Mouse (Mus musculus) adrenal gland, postnatal 25 days (tissue): ENCODE measurements at regions not wholly inside any gene's neighbourhood (a gene's known extent, or its start where the extent isn't known, plus 50 kb on each side); places are given as distances from the start of the nearest gene placed in this dataset.

Source experiments
- DNase-seq: peaks from one replicate; pipeline ENCODE4 v3.0.0; 2021; ENCODE audit warnings: mixed read lengths

- no peak for DNase-seq
Measured at GRCm38 (mm10) chr3:131799774-131800173, 235.2 kb downstream of the Papss1 start.

GRCm38 (mm10) chr3:131801551-131801950 is 237.0 kb downstream of the Papss1 start:
- no peak for DNase-seq

- peak; percentile 15 for DNase-seq
Measured at GRCm38 (mm10) chr3:131802841-131803240, 238.3 kb downstream of the Papss1 start.

- no peak for DNase-seq
Measured at GRCm38 (mm10) chr3:131808127-131808526, 243.6 kb downstream of the Papss1 start.

- DNase-seq: no peak
Measured at GRCm38 (mm10) chr3:131812968-131813367, 248.4 kb downstream of the Papss1 start.

- no peak for DNase-seq
Measured at GRCm38 (mm10) chr3:131818806-131819205, 254.2 kb downstream of the Papss1 start.

- DNase-seq: no peak
Measured at GRCm38 (mm10) chr3:131857442-131857841, 227.7 kb upstream of the Dkk2 start.

- DNase-seq: no peak
Measured at GRCm38 (mm10) chr3:131859083-131859482, 226.0 kb upstream of the Dkk2 start.

GRCm38 (mm10) chr3:131865106-131865505 is 220.0 kb upstream of the Dkk2 start:
- DNase-seq: no peak

- no peak for DNase-seq
Measured at GRCm38 (mm10) chr3:131867266-131867665, 217.8 kb upstream of the Dkk2 start.

GRCm38 (mm10) chr3:131868219-131868964 is 216.7 kb upstream of the Dkk2 start:
- DNase-seq: no peak

- no peak for DNase-seq
Measured at GRCm38 (mm10) chr3:131869306-131869705, 215.8 kb upstream of the Dkk2 start.

- no peak for DNase-seq
Measured at GRCm38 (mm10) chr3:131882667-131883066, 202.4 kb upstream of the Dkk2 start.

GRCm38 (mm10) chr3:131886470-131886869 is 198.6 kb upstream of the Dkk2 start:
- DNase-seq: peak; percentile 37

- DNase-seq: no peak
Measured at GRCm38 (mm10) chr3:131886984-131887383, 198.1 kb upstream of the Dkk2 start.

GRCm38 (mm10) chr3:131887670-131888069 is 197.4 kb upstream of the Dkk2 start:
- no peak for DNase-seq

GRCm38 (mm10) chr3:131891941-131892340 is 193.2 kb upstream of the Dkk2 start:
- no peak for DNase-seq

- DNase-seq: no peak
Measured at GRCm38 (mm10) chr3:131893061-131893804, 191.9 kb upstream of the Dkk2 start.

GRCm38 (mm10) chr3:131895057-131895456 is 190.0 kb upstream of the Dkk2 start:
- no peak for DNase-seq

GRCm38 (mm10) chr3:131913534-131913933 is 171.6 kb upstream of the Dkk2 start:
- no peak for DNase-seq

- DNase-seq: no peak
Measured at GRCm38 (mm10) chr3:131914372-131914771, 170.7 kb upstream of the Dkk2 start.

- no peak for DNase-seq
Measured at GRCm38 (mm10) chr3:131914997-131915396, 170.1 kb upstream of the Dkk2 start.

- DNase-seq: no peak
Measured at GRCm38 (mm10) chr3:131917734-131918534, 167.2 kb upstream of the Dkk2 start.
